Mouse (Mus musculus): ENCODE measurements around the gene Prmt1.

Prmt1 gene

GRCm38 (mm10) chr7:44954091-44954885 is 32.1 kb downstream of the Prmt1 start:
- CTCF ChIA-PET = no interaction called here

- CTCF ChIA-PET = no interaction called here
Measured at GRCm38 (mm10) chr7:44953561-44953960, 32.8 kb downstream of the Prmt1 start.

DNA sequence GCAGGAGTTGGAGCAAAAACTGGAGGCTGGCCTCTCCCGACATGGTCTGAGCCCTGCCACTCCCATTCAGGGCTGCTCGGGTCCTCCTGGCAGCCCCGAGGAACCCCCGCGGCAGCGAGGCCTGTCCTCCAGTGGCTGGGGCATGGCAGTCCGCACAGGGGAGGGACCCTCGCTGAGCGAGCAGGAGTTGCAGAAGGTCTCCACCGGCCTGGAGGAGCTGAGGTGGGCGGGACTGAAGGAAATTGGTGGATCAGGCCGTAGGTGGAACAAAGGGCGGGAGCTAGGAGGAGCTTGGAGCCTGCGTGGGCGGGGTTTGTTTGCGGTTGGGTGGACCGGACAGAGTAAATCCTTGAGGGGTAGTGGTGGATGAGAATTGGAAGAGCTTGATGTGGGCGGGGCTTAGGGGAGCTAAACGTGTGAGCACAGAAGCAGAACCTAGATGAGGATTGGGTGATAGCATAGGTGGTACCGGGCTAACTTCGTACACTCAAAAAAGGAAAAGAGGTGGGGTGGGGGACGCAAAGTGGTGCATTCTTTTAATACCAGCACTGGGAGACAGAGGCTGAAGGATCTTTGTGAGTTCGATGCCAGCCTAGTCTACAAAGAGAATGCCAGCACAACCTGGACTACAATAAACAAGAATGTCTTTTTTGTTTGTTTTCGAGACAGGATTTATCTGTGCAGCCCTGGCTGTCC is 33.6 kb downstream of the Prmt1 start:
- CTCF ChIA-PET = interaction anchor here (0.5 kb wide), 1 partner anchor 353 kb away, joined by 3 read pairs; no protein-coding TSS in a partner anchor

DNA sequence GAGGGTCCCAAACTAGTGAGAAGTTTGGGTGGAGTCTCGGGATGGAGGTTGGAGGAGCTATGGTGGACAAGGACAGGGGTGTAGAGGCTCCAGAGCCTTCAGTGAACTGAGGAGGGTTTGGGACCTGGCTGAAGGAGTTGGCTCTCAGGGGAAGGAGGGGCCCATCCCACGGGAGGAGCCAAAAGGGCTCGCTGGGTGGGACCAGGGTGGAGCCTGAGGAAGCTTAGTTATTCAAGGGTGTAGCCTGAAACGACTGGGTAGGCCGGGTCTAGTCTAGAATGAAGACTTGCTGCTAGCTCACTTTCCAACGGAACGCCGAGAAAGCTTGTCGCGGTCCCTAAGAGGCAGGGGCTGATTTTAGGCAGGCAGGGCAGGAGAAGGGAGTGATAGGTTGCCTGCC is 34.4 kb downstream of the Prmt1 start:
- CTCF ChIA-PET = no interaction called here

DNA sequence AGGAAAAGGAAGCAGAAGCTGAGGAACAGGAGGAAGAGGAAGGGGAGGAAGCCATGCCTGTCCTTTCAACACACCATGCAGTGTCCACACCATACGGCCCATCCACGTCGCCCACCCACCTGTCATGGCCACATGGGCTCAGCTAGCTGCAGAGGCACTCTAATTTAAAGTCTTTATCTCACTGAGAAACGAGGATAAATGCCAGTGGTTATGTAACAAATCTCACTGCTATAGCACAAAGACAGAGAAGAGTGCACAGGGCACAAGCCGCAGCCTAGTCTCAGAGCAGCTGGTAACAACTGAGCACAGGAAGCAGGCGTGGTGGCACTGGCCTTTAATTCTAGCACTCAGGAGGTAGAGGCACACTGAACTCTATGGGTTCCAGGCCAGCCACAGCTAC is 36.4 kb downstream of the Prmt1 start:
- CTCF ChIA-PET = no interaction called here

DNA sequence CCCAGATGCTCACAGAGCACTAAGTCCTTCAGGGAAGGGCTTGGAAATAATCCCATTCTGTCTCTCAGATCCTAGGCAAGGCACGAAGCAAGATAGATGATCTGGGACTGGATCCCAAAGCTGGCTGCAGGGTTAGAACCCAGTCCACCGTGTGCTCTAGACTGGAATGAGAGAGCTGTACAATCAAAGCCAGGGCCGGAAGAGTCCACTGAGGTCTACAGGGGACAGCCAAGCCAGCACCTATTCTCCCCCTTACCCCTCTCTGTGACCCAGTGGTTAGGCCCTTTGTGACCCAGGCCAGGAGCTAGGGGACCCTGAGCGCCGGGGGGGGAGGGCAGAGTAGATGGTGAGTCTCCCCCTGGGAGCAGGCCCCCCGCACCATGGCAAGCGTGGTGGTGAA is 43.5 kb downstream of the Prmt1 start, which contains the start of gene Tsks:
Gene Tsks (plus strand): TSS at position 301 of the 400 bp plus-strand sequence.
- CTCF ChIA-PET = no interaction called here

GRCm38 (mm10) chr7:44938680-44939079 is 47.7 kb downstream of the Prmt1 start:
- CTCF ChIA-PET = no interaction called here

DNA sequence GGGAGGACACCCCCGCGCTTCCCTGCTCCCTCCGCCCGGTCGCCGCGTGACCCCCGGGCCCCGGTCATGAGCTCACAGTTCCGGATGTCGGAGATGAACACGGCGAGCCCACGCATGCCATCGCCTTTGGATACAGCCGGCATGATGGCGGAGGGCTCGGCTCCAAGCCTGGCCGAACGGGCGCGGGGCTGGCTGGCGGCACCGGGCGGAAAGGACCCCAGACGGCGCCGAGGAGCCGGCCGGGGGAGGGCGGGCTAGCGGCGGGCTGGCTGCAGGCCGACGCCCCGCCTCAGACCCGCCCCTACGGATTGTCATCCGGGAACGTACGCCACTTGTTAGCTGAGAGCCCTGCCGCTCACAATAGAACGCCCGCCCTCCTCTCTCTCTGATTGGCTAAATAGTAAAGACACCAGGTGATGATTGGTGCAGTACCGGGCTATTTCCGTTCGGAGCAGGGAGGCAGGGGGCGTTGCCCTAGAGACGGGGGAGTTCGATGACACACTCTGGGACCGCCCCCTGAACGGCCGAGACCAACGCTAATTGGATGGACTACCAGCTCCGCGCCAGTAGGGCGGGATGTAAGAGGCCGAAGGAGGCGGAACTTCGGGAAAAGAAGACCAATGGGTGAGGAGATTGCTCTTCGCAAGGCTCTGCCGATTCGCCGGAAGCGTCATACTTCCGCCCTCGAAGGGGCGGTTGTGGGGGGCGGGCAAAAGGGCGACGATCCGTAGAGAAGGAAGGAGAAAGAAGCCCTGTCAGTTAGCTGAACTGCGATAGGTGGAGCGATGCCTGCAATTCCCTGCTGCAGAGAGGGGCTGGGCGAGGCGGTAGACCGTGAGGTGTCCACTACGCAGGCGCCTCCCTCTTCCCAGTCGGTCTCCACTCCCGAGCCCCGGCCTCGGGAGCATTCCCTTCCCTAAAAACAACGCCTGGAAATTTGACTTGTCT is 56.9 kb downstream of the Prmt1 start, which contains the start of gene Ap2a1:
Gene Ap2a1 (minus strand): TSS at position 293 of the 948 bp plus-strand sequence.
- CTCF ChIA-PET = no interaction called here

GRCm38 (mm10) chr7:44928570-44928969 is 57.8 kb downstream of the Prmt1 start:
- CTCF ChIA-PET = no interaction called here

Data from spleen, embryonic (tissue).